Mouse (Mus musculus) stomach, postnatal 0 days (tissue): ENCODE data around the gene Zfp426.

Source experiments
- CTCF ChIP-seq: IDR thresholded peaks from 2 replicates; pipeline ENCODE4 v1.5.1; 2016; ENCODE audit warnings: antibody characterized with exemption, low read depth, mild to moderate bottlenecking, moderate library complexity
- EP300 ChIP-seq: optimal IDR thresholded peaks from 2 replicates; pipeline ENCODE3; 2016; ENCODE audit warnings: antibody characterized with exemption

- TF ChIP-seq CTCF, result no peak
- no peak for TF ChIP-seq EP300
Measured at GRCm38 (mm10) chr9:20518708-20519107, 26.2 kb upstream of the Zfp426 start.
